ENCODE assay signal across 28 mouse cellular contexts in genomic region chrX:139859402-139859801, GRCm38 (mm10). TPM values are rescaled to one million over a fixed set of nuclear protein-coding genes. Genes with fewer than 3 reads are reported as not detected.
DNase-seq lines count a peak whose midpoint lies in the region; ATAC-seq and TF ChIP-seq lines count a peak whose summit lies in the region.
"Had no signal": no experiment of that assay in that cellular context is flagged by ENCODE, and none has a peak within 500 bp of the region (broad histone marks: within the 10 kb centered on the region; RNA-seq: fewer than 3 reads in every experiment).

No protein-coding gene starts in this region.

- no peak for TF ChIP-seq EP300 in heart, adult 2 months (IDR thresholded peaks at IDR 0.05; ENCODE audit: insufficient read depth, low read depth, low read length)

- H3K4me3 ChIP-seq in heart, embryonic 14.5 days (ENCODE audit: control insufficient read depth in 1 of 2, insufficient read depth in 1 of 2, low read depth in 1 of 2, low read length in 2 of 2) = no peak overlapping the region
- no peak overlapping the region for H3K4me3 ChIP-seq in heart, adult 2 months
- H3K4me3 ChIP-seq: erythroblast, embryonic 14.5 days had no signal

- WGBS in heart, embryonic 14.5 days = 38% methylated on average over 5 of the region's 5 CpGs
- 35% methylated on average over 5 of the region's 5 CpGs for WGBS in heart, adult 2 months

- H3K27me3 ChIP-seq in heart, embryonic 14.5 days (ENCODE audit: control insufficient read depth, insufficient read depth, low read length) = no peaks in the 10 kb centered on the region
- H3K27me3 ChIP-seq in heart, adult 2 months (ENCODE audit: control insufficient read depth, insufficient read depth, low read length) = no peaks in the 10 kb centered on the region

- peak; percentile 76; the same call in 1 of the 2 replicates for ATAC-seq in frontal cortex, adult (ENCODE audit: low TSS enrichment)
- ATAC-seq in heart, embryonic 14.5 days (ENCODE audit: insufficient number of reproducible peaks, insufficient read depth, low FRiP score, low read depth) = no peak
- ATAC-seq: activated CD4-positive, CD25-positive, alpha-beta regulatory T cell, adult 4 months; forebrain, embryonic 16.5 days had no signal

- H3K9ac ChIP-seq in heart, embryonic 14.5 days (ENCODE audit: low read length) = no peak overlapping the region
- H3K9ac ChIP-seq in heart, adult 2 months (ENCODE audit: low read depth, low read length) = no peak overlapping the region
- H3K9ac ChIP-seq: hindbrain, embryonic 14.5 days; liver, embryonic 14.5 days had no signal

- no peaks in the 10 kb centered on the region for H3K79me2 ChIP-seq in heart, adult 2 months (replicated peaks; ENCODE audit: control insufficient read depth, insufficient read depth, low read length)

- peaks cover 2% of the 10 kb centered on the region; the same call in 1 of the 2 replicates for H3K36me3 ChIP-seq in heart, embryonic 14.5 days (ENCODE audit: control insufficient read depth, insufficient read depth, low read length)
- H3K36me3 ChIP-seq in heart, adult 2 months (ENCODE audit: control insufficient read depth, insufficient read depth, low read length) = no peaks in the 10 kb centered on the region

- peak overlapping the region; percentile 21 for H3K4me2 ChIP-seq in heart, embryonic 14.5 days (ENCODE audit: low read length)
- H3K4me2 ChIP-seq: hindbrain, embryonic 14.5 days had no signal

- intact Hi-C loops in heart, adult 2 months (cut with DNase I) = no loop called here

- H3K9me3 ChIP-seq in heart, embryonic 14.5 days (ENCODE audit: control insufficient read depth, low read length) = no peaks in the 10 kb centered on the region

- DNase-seq in frontal cortex, postnatal 25 days (ENCODE audit: low spot score in 2 of 2) = no peak
- DNase-seq in heart, adult 2 months = no peak
- peak; percentile 3 for DNase-seq in right cerebral cortex, adult 18-20 months
- no peak for DNase-seq in right cerebral cortex, postnatal 4 days
- DNase-seq in telencephalon, adult 2 months (ENCODE audit: low read depth, low spot score) = peak; percentile 12
- no peak for DNase-seq in thymus, postnatal 0 days (ENCODE audit: low spot score)
- DNase-seq: adrenal gland, adult 2 months; cerebellum, adult 2 months; cerebellum, postnatal 14 days; gastrocnemius, postnatal 14 days; kidney, adult 2 months; kidney, postnatal 4 days; layer of hippocampus, postnatal 36 days; liver; lung, adult 2 months; lung, postnatal 14 days; midbrain, embryonic 14.5 days; thymus, postnatal 14 days had no signal

- no peak for TF ChIP-seq POLR2A in heart, adult 2 months (IDR thresholded peaks at IDR 0.05; ENCODE audit: insufficient read depth, low read depth, low read length)

- H3K4me1 ChIP-seq in heart, embryonic 14.5 days (ENCODE audit: control insufficient read depth in 2 of 2, insufficient read depth in 2 of 2, low read length in 2 of 2) = peaks cover 0 to 3% of the 10 kb centered on the region in 2 experiments; a peak in 2 of 4 replicates
- no peaks in the 10 kb centered on the region for H3K4me1 ChIP-seq in heart, adult 2 months (ENCODE audit: control insufficient read depth, insufficient read depth, low read length)

- H3K27ac ChIP-seq in heart, embryonic 14.5 days (replicated peaks in 1 of 2; ENCODE audit: control insufficient read depth in 1 of 2, insufficient read depth in 1 of 2, low read depth in 2 of 2, low read length in 2 of 2) = no peak overlapping the region
- no peak overlapping the region for H3K27ac ChIP-seq in heart, adult 2 months
- H3K27ac ChIP-seq: hindbrain, embryonic 14.5 days; liver, embryonic 14.5 days had no signal

- no peak for TF ChIP-seq CTCF in heart, adult 2 months (IDR thresholded peaks at IDR 0.05)

RNA-seq across cellular contexts. Expression of gene Morc4, which starts 12.1 kb away (rescaled TPM):
- polyA plus RNA-seq in heart, embryonic 14.5 days (2014; fragmentation: Nextera tagmentation; extraction: Ambion mirVana) = 16.8 and 18.8 TPM in 2 replicates
- 1 to 10 TPM; 3.3 to 5.4 TPM for total RNA-seq in heart, adult 2 months (2021)
- polyA plus RNA-seq in heart, adult 2 months (2012; rRNA removed) = 1.7 and 4.3 TPM in 2 replicates
- 3.5 and 4.5 TPM in 2 replicates for polyA plus RNA-seq in thymus, postnatal 0 days (2015; fragmentation: Nextera tagmentation; extraction: Ambion mirVana)

RNA-seq across cellular contexts. Expression of gene Cldn2, which starts 58.8 kb away (rescaled TPM):
- polyA plus RNA-seq in heart, embryonic 14.5 days (2014; fragmentation: Nextera tagmentation; extraction: Ambion mirVana) = 0.09 TPM in 1 of 2 replicates, not detected in the other
- total RNA-seq in heart, adult 2 months (2021) = not detected
- 0.16 TPM in 1 of 2 replicates, not detected in the other for polyA plus RNA-seq in heart, adult 2 months (2012; rRNA removed)
- polyA plus RNA-seq in thymus, postnatal 0 days (2015; fragmentation: Nextera tagmentation; extraction: Ambion mirVana) = 0.53 and 0.71 TPM in 2 replicates
- total RNA-seq: hematopoietic stem cell, adult 5-6 weeks; neutrophil, adult 5-6 weeks had no signal
- polyA plus RNA-seq: activated CD4-positive, CD25-positive, alpha-beta regulatory T cell, adult 4 months; adrenal gland, adult 2 months; erythroblast, embryonic 14.5 days; limb, embryonic 11.5 days had no signal

Comparison
In these comparisons a context has a peak if more than half of its experiments do, and no peak if none do; other contexts are left out.
1. DNase-seq: peak in right cerebral cortex, adult 18-20 months (single experiment) and telencephalon, adult 2 months (single experiment); none in frontal cortex, postnatal 25 days (0 of 2), heart, adult 2 months (0 of 2), right cerebral cortex, postnatal 4 days (single experiment) and thymus, postnatal 0 days (single experiment).